Mouse (Mus musculus) neutrophil, adult 65 days (primary cell): ENCODE data around the gene Lpo. TPM values are rescaled to one million over a fixed set of nuclear protein-coding genes. Genes with fewer than 3 reads are reported as not detected.

Source experiments
- total RNA-seq: library from RNA; stranded (reverse); gene quantifications from 2 replicates; pipeline ENCODE4 v1.2.4, GENCODE M21; 2023

Gene Lpo
- total RNA-seq: not detected in 2 replicates

DNA sequence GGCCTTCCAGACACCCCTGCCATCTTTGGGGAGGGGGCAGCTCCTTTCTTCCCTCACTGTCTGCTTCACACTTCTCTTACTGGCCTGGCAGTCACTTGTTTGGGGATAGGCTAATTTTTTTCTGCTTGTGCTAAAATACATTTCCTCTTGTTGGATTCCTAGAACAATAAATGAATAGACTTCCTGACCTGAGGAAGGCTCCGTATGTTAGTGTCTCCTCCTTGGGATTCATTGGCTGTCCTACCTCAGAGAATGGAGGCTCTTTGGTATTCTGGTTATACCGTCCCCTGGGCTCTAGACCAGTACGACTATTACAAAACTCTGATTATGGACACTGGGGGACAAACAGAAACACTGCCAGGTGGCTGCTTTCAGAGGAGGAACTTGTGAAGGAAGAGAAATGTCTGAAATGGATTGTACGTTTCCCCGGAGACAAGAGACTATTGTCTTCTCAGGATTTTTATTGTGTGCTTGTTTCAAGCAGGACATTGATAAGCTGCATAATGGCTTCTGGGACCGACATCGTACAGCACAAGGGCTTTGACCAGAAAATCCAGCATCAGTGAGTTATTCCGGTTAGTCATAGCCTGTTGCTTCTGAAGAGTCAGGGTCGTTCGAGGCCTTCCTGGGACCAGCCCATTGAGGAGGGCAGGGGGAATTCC lies at the start of gene Lpo:
Lpo (minus strand) TSS at position 51 of the 662 bp plus-strand sequence.

DNA sequence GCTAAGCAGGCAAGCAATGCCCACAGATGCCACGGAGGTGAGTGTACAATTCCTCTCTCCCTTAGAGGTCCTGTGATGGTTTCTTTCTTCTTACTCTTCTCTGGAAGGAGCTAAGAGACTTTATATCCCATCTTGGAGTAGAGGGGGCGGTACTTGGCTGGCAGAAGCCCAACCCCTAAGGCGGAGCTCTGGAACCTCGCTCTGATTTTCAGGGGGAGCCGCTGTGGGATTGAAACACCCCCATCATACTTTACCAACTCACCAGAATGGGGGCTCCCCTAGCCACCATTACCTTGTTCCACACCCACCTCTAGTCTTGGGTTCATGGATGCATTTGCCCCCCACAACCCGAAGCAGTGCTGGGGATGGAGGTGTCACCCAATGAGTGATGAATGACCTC lies 47.3 kb upstream of the Lpo start, which contains the start of gene Epx:
Epx (minus strand) TSS at position 101 of the 400 bp plus-strand sequence.

DNA sequence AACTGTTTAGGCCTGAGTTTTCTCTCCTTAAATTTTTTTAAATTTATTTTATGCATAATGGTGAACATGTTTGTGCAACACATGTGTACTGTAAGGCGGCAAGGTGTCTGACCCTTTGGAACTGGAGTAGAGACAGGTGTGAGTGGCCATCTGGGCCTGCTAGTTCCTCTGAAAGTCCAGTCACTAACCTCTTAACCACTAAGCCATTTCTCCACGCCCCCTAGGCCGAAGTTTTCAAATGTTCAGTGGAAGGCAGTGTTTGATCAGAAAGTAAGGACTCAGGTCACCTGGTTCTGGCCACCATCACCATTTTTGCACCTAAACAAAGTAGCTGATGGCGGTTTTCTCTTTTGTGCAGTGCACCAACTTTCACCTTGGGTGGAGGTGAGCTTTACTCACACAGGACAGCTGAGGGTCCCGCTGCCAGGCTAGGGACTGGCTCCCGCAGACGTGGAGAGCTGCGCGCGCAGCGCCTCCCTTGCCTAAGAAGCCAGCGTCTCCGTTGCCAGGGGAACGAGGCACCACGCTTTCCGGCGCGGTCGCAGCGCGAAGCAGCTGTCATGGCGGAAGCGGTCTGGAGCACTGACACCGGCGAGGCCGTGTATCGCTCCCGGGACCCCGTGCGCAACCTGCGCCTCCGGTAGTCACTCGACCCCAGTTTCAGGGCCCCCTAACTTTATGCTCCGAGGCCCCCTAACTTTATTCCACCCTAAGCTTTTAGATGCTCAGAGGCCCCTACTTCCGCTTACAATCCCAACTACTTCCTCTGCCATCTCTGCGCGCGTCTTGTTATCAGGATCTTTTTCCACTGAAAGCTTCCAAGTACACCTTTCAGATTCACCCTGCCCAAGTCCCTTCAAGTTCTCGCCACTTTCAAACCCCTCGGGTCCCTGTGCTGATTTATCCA lies 24.9 kb upstream of the Lpo start, which contains the start of gene Mks1:
Mks1 (plus strand) TSS at position 526 of the 907 bp plus-strand sequence.

DNA sequence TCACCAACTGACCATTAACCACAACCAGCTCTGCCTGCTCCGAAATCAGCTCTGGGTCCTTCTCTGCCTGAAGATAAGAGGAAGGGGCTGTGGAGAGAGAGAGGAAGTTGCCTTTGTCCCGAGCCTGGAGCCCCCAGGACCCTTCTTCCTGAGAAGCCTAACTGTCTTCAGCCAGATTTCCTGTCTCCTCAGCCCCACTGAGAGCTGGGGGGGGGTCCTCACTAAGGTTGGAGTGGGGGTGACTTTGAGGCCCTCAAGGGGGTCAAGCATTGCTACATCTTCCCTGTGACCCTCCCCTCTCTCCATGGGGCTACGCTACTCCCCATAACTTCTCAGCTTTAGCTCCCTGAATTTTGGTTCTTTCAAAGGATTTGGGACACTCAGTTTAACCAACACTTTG lies 34.6 kb downstream of the Lpo start, which contains the start of gene Mpo:
Mpo (plus strand) TSS at position 122 of the 400 bp plus-strand sequence.

DNA sequence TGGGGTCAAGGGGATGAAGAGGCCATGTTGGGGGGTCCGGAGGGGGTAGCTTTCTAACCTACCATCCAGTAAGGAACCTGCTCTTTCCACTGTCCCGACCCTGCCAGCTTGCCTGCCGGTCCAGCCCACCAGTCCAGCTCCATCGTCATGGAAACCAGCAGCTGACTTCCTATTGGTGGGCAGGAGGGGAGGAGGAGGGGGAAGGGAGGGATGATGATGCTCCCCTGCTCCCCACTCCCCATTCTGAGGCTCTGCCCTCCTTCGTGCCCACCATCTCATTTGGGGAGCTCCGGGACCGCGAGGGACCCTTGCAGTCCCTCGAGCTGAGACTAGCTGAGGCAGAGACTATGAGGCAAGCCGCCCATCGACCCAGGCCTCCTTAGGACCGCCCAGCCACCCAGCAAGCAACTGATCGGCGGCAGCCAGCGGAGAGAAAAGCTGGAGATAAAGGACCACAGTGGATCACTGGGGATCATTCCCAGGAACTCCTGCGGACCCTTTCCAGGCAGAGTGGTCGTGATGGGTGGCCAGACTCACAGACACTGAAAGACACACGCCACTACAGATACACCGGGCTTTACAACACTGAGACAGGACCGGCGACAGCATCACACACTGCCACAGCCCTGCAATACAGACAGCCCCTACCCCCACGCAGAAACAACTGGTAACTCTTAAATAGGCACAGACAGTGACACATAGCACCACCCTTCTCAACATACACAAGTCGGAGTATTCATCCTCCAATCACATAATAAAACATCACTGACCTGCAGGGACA lies 67.6 kb downstream of the Lpo start, which contains the start of gene Tspoap1:
Tspoap1 (plus strand) TSS at position 241 of the 781 bp plus-strand sequence.

Other genes with a start within 250 kb of the Lpo start
- gene Mtmr4, start 236.1 kb downstream of the Lpo start, total RNA-seq: 22.1 and 22.5 TPM in 2 replicates
- gene Hsf5, start 211.1 kb downstream of the Lpo start, total RNA-seq: 0.09 TPM in 1 of 2 replicates, not detected in the other
- 1.2 and 2.9 TPM in 2 replicates for gene Rnf43, start 165.6 kb downstream of the Lpo start, total RNA-seq
- 141 and 172 TPM in 2 replicates for gene Supt4a, start 90.7 kb downstream of the Lpo start, total RNA-seq
- gene Tspoap1, start 67.7 kb downstream of the Lpo start, total RNA-seq: 12.9 and 22.6 TPM in 2 replicates
- 599 and 610 TPM in 2 replicates for gene Mpo, start 34.7 kb downstream of the Lpo start, total RNA-seq
- gene Mks1, start 24.9 kb upstream of the Lpo start, total RNA-seq: 3.1 and 3.9 TPM in 2 replicates
- gene Epx, start 47.2 kb upstream of the Lpo start, total RNA-seq: 1.7 and 3.4 TPM in 2 replicates
- gene Olfr462, start 64.0 kb upstream of the Lpo start, total RNA-seq: not detected in 2 replicates
- not detected in 2 replicates for gene Olfr463, start 69.1 kb upstream of the Lpo start, total RNA-seq
- not detected in 2 replicates for gene Olfr464, start 92.7 kb upstream of the Lpo start, total RNA-seq
- gene Dynll2, start 159.2 kb upstream of the Lpo start, total RNA-seq: 10.5 and 14.1 TPM in 2 replicates
- 165 and 167 TPM in 2 replicates for gene Srsf1, start 219.1 kb upstream of the Lpo start, total RNA-seq
- gene Vezf1, start 240.0 kb upstream of the Lpo start, total RNA-seq: 40.5 and 42.2 TPM in 2 replicates